Comparison of ENCODE assay signal across 9 mouse cellular contexts in genomic region chr12:103242591-103243025, GRCm38 (mm10). TPM values are rescaled to one million over a fixed set of nuclear protein-coding genes. Genes with fewer than 3 reads are reported as not detected.
DNase-seq lines count a peak whose midpoint lies in the region; ATAC-seq and TF ChIP-seq lines count a peak whose summit lies in the region.
"Had no signal": no experiment of that assay in that cellular context is flagged by ENCODE, and none has a peak within 500 bp of the region (broad histone marks: within the 10 kb centered on the region; RNA-seq: fewer than 3 reads in every experiment).

No protein-coding gene starts in this region.

- peak overlapping the region; percentile 84 to 88 for H3K4me3 ChIP-seq in ES-E14 (ENCODE audit: insufficient read depth in 1 of 2, low read depth in 1 of 2, low read length in 2 of 2, poor library complexity in 1 of 2, severe bottlenecking in 1 of 2)
- peak overlapping the region; percentile 77 for H3K4me3 ChIP-seq in hindbrain, embryonic 12.5 days
- peak overlapping the region; percentile 55 for H3K4me3 ChIP-seq in lung, postnatal 0 days (ENCODE audit: low read depth, low read length)

- H3K4me2 ChIP-seq in hindbrain, embryonic 12.5 days (replicated peaks): peak overlapping the region; percentile 97
- H3K4me2 ChIP-seq in lung, postnatal 0 days (replicated peaks; ENCODE audit: low read depth, low read length): peak overlapping the region; percentile 88

- ATAC-seq in hindbrain, embryonic 12.5 days (ENCODE audit: low FRiP score): peak; percentile 76
- ATAC-seq in lung, postnatal 0 days: peak; percentile 77
- no peak for ATAC-seq in erythroid progenitor cell, adult 5-6 weeks (replicated peaks; ENCODE audit: low FRiP score, poor library complexity, severe bottlenecking)

- under 1% methylated on average over 34 of the region's 34 CpGs for WGBS in hindbrain, embryonic 12.5 days
- WGBS in lung, postnatal 0 days: 5% methylated on average over 26 of the region's 34 CpGs

- H3K36me3 ChIP-seq in ES-E14 (ENCODE audit: control insufficient read depth, insufficient read depth, low read length, poor library complexity, severe bottlenecking): no peaks in the 10 kb centered on the region
- no peaks in the 10 kb centered on the region for H3K36me3 ChIP-seq in hindbrain, embryonic 12.5 days
- no peaks in the 10 kb centered on the region for H3K36me3 ChIP-seq in lung, postnatal 0 days (ENCODE audit: insufficient read depth, low read length)

- no peak overlapping the region for H3K27ac ChIP-seq in ES-E14 (ENCODE audit: insufficient read depth, low read depth, low read length, poor library complexity, severe bottlenecking)
- peak overlapping the region; percentile 49 for H3K27ac ChIP-seq in hindbrain, embryonic 12.5 days
- no peak overlapping the region for H3K27ac ChIP-seq in lung, postnatal 0 days (ENCODE audit: low read length)

- peaks cover 24% of the 10 kb centered on the region for H3K27me3 ChIP-seq in hindbrain, embryonic 12.5 days
- peaks cover 20% of the 10 kb centered on the region for H3K27me3 ChIP-seq in lung, postnatal 0 days (replicated peaks; ENCODE audit: insufficient read depth, low read length)

- peak overlapping the region; percentile 85 for H3K9ac ChIP-seq in ES-E14 (ENCODE audit: insufficient read depth, low read depth, low read length, poor library complexity, severe bottlenecking)
- H3K9ac ChIP-seq in hindbrain, embryonic 12.5 days: peak overlapping the region; percentile 80
- H3K9ac ChIP-seq in lung, postnatal 0 days (replicated peaks; ENCODE audit: low read depth): 0 out of 2 replicates have a peak overlapping the region, but pooled peaks have one; percentile 8

- peaks cover 0 to 2% of the 10 kb centered on the region in 2 experiments; a peak in 1 of 4 replicates for H3K4me1 ChIP-seq in ES-E14 (ENCODE audit: control insufficient read depth in 2 of 2, insufficient read depth in 2 of 2, low read length in 2 of 2, poor library complexity in 1 of 2)
- H3K4me1 ChIP-seq in hindbrain, embryonic 12.5 days: peaks cover 16% of the 10 kb centered on the region
- no peaks in the 10 kb centered on the region for H3K4me1 ChIP-seq in lung, postnatal 0 days (ENCODE audit: insufficient read depth, low read depth, low read length)

- TF ChIP-seq EP300 in lung, postnatal 0 days (IDR thresholded peaks at IDR 0.05): no peak

- DNase-seq in ES-E14 (ENCODE audit: low read depth, low spot score): peak; percentile 28
- DNase-seq in cerebellum, adult 9-11 months: peak; percentile 13
- peak; percentile 14 to 43 for DNase-seq in frontal cortex, postnatal 10 days (ENCODE audit: low spot score in 2 of 2)
- DNase-seq in layer of hippocampus, postnatal 36 days: peak; percentile 48 to 60
- peak; percentile 62 for DNase-seq in lung, postnatal 0 days (ENCODE audit: low spot score)
- peak; percentile 53 for DNase-seq in retina, postnatal 7 days (ENCODE audit: low read depth, low spot score)

- no peaks in the 10 kb centered on the region for H3K9me3 ChIP-seq in ES-E14 (ENCODE audit: control insufficient read depth, insufficient read depth, low read depth, low read length)
- no peaks in the 10 kb centered on the region for H3K9me3 ChIP-seq in hindbrain, embryonic 12.5 days (replicated peaks)
- no peaks in the 10 kb centered on the region for H3K9me3 ChIP-seq in lung, postnatal 0 days (ENCODE audit: low read length)

- peak; percentile 52 for TF ChIP-seq CTCF in lung, postnatal 0 days (IDR thresholded peaks at IDR 0.05)

- in situ Hi-C loops in ES-E14 (cut with MboI; ENCODE audit: low sequenced_read_pairs in 2 of 2, unreplicated experiment in 2 of 2): no loop called here

TF ChIP-seq in ES-E14, 5 proteins besides CTCF, POLR2A, EP300 and RAD21:
- TF ChIP-seq CHD2 (IDR thresholded peaks at IDR 0.05; ENCODE audit: low read depth, low read length) (no peak), MAFK (IDR thresholded peaks at IDR 0.05; ENCODE audit: insufficient read depth, low read depth, low read length) (no peak), ZNF384 (IDR thresholded peaks at IDR 0.05; ENCODE audit: low read depth, low read length) (no peak), HCFC1 (IDR thresholded peaks at IDR 0.05; ENCODE audit: borderline replicate concordance, insufficient read depth, low read length) (no peak), ZC3H11A (IDR thresholded peaks at IDR 0.05; ENCODE audit: borderline replicate concordance, low read depth, low read length) (no peak)

RNA-seq across cellular contexts. Expression of gene Prima1, which starts 0.7 kb away (rescaled TPM):
- total RNA-seq in ES-E14 (2012; rRNA removed): 0.63 and 0.85 TPM in 2 replicates
- 0.80 and 1.6 TPM in 2 replicates for polyA plus RNA-seq in hindbrain, embryonic 12.5 days (2016; fragmentation: Nextera tagmentation; extraction: Ambion mirVana)
- 1 to 10 TPM; 3.9 to 4.0 TPM for total RNA-seq in layer of hippocampus, postnatal 36 days (2021)
- 0.13 TPM in 1 of 2 replicates, not detected in the other for polyA plus RNA-seq in lung, postnatal 0 days (2015; fragmentation: Nextera tagmentation; extraction: Ambion mirVana)
- total RNA-seq in erythroid progenitor cell, adult 5-6 weeks (2015; ENCODE audit: low replicate concordance): not detected in 2 replicates
- total RNA-seq in erythroid progenitor cell, adult 5-6 weeks (2017; ENCODE audit: low replicate concordance): not detected in 2 replicates
- total RNA-seq: MEL had no signal

Comparison
In these comparisons a context has a peak if more than half of its experiments do, and no peak if none do; other contexts are left out.
1. H3K9ac ChIP-seq: peak in every context shown above with its lines; median percentile 85 in ES-E14; 80 in hindbrain, embryonic 12.5 days; 8 in lung, postnatal 0 days.